Mouse (Mus musculus): ENCODE results near the gene Mreg. TPM values are rescaled to one million over a fixed set of nuclear protein-coding genes. Genes with fewer than 3 reads are reported as not detected.
"Not testable (repeated sequence)": the region's sequence is repeated elsewhere in the genome, so short reads cannot be mapped to it uniquely, and the experiment has no call there.

Gene Mreg
- polyA plus RNA-seq, 1 experiment from 2014 or later, result 2.7 TPM

- Histone ChIP-seq H3K9me3 (ENCODE audit: control insufficient read depth, low read length) (no peaks in the 10 kb centered on the region), H3K27me3 (ENCODE audit: control insufficient read depth, insufficient read depth, low read depth, low read length) (no peaks in the 10 kb centered on the region), H3K4me1 (replicated peaks; ENCODE audit: control insufficient read depth, insufficient read depth, low read length) (no peaks in the 10 kb centered on the region), H3K27ac (ENCODE audit: low read length) (peak overlapping the region; percentile 98), H3K4me2 (ENCODE audit: low read depth, low read length) (peak overlapping the region; percentile 73; the same call in 1 of the 2 replicates), H3K9ac (ENCODE audit: low read length) (no peak overlapping the region), H3K4me3 (ENCODE audit: low read length) (peak overlapping the region; percentile 56), H3K36me3 (ENCODE audit: control insufficient read depth, insufficient read depth, low read length) (no peaks in the 10 kb centered on the region)
- peak; percentile 86 for ATAC-seq (ENCODE audit: low read depth)
- WGBS, result 0% methylated on average over 12 of the region's 12 CpGs
These were observed 32.4 kb upstream of the Mreg start for GRCm38 (mm10) chr1:72244317-72245036.

- Histone ChIP-seq H3K27ac (ENCODE audit: low read length) (peak overlapping the region; percentile 98), H3K27me3 (ENCODE audit: control insufficient read depth, insufficient read depth, low read depth, low read length) (no peaks in the 10 kb centered on the region), H3K9me3 (ENCODE audit: control insufficient read depth, low read length) (no peaks in the 10 kb centered on the region), H3K36me3 (ENCODE audit: control insufficient read depth, insufficient read depth, low read length) (no peaks in the 10 kb centered on the region), H3K9ac (ENCODE audit: low read length) (peak overlapping the region; percentile 94), H3K4me3 (ENCODE audit: low read length) (peak overlapping the region; percentile 56), H3K4me2 (ENCODE audit: low read depth, low read length) (peak overlapping the region; percentile 73), H3K4me1 (replicated peaks; ENCODE audit: control insufficient read depth, insufficient read depth, low read length) (no peaks in the 10 kb centered on the region)
- under 1% methylated on average over 47 of the region's 47 CpGs for WGBS
- ATAC-seq (ENCODE audit: low read depth), result peak; percentile 97
These were observed 31.7 kb upstream of the Mreg start for GRCm38 (mm10) chr1:72243656-72244316.

GRCm38 (mm10) chr1:72242581-72243143, 30.6 kb upstream of the Mreg start:
- H3K9me3 ChIP-seq (ENCODE audit: control insufficient read depth, low read length), result no peaks in the 10 kb centered on the region
- 86% methylated on average over 5 of the region's 5 CpGs for WGBS

GRCm38 (mm10) chr1:72239113-72239512, 27.0 kb upstream of the Mreg start:
- not testable (repeated sequence) for H3K9me3 ChIP-seq (ENCODE audit: control insufficient read depth, low read length); ATAC-seq (ENCODE audit: low read depth); H3K36me3 ChIP-seq (ENCODE audit: control insufficient read depth, insufficient read depth, low read length); H3K4me3 ChIP-seq (ENCODE audit: low read length); H3K4me1 ChIP-seq (replicated peaks; ENCODE audit: control insufficient read depth, insufficient read depth, low read length); H3K4me2 ChIP-seq (ENCODE audit: low read depth, low read length); H3K9ac ChIP-seq (ENCODE audit: low read length); H3K27ac ChIP-seq (ENCODE audit: low read length)
- WGBS, result 76% methylated on average over 3 of the region's 3 CpGs
- peaks cover 12% of the 10 kb centered on the region for H3K27me3 ChIP-seq (ENCODE audit: control insufficient read depth, insufficient read depth, low read depth, low read length)

More at GRCm38 (mm10) chr1:72242581-72243143, 30.6 kb upstream of the Mreg start:
- Histone ChIP-seq H3K4me3 (ENCODE audit: low read length) (no peak overlapping the region), H3K36me3 (ENCODE audit: control insufficient read depth, insufficient read depth, low read length) (no peaks in the 10 kb centered on the region), H3K4me2 (ENCODE audit: low read depth, low read length) (no peak overlapping the region), H3K4me1 (replicated peaks; ENCODE audit: control insufficient read depth, insufficient read depth, low read length) (0 out of 2 replicates have a peak, but pooled peaks cover 1% of the 10 kb centered on the region), H3K27ac (ENCODE audit: low read length) (no peak overlapping the region), H3K27me3 (ENCODE audit: control insufficient read depth, insufficient read depth, low read depth, low read length) (no peaks in the 10 kb centered on the region), H3K9ac (ENCODE audit: low read length) (no peak overlapping the region)
- no peak for ATAC-seq (ENCODE audit: low read depth)

GRCm38 (mm10) chr1:72238016-72238580, 26.0 kb upstream of the Mreg start:
- Histone ChIP-seq H3K4me1 (replicated peaks; ENCODE audit: control insufficient read depth, insufficient read depth, low read length) (peaks cover 3% of the 10 kb centered on the region; the same call in 1 of the 2 replicates), H3K9ac (ENCODE audit: low read length) (no peak overlapping the region), H3K27me3 (ENCODE audit: control insufficient read depth, insufficient read depth, low read depth, low read length) (peaks cover 12% of the 10 kb centered on the region), H3K27ac (ENCODE audit: low read length) (no peak overlapping the region), H3K4me3 (ENCODE audit: low read length) (no peak overlapping the region), H3K4me2 (ENCODE audit: low read depth, low read length) (no peak overlapping the region), H3K9me3 (ENCODE audit: control insufficient read depth, low read length) (no peaks in the 10 kb centered on the region), H3K36me3 (ENCODE audit: control insufficient read depth, insufficient read depth, low read length) (no peaks in the 10 kb centered on the region)
- WGBS, result 60% methylated on average over 10 of the region's 10 CpGs
- ATAC-seq (ENCODE audit: low read depth), result no peak

GRCm38 (mm10) chr1:72237007-72237775, 25.1 kb upstream of the Mreg start:
- Histone ChIP-seq H3K4me1 (replicated peaks; ENCODE audit: control insufficient read depth, insufficient read depth, low read length) (peaks cover 3% of the 10 kb centered on the region; the same call in 1 of the 2 replicates), H3K9me3 (ENCODE audit: control insufficient read depth, low read length) (no peaks in the 10 kb centered on the region), H3K27me3 (ENCODE audit: control insufficient read depth, insufficient read depth, low read depth, low read length) (peaks cover 12% of the 10 kb centered on the region), H3K36me3 (ENCODE audit: control insufficient read depth, insufficient read depth, low read length) (no peaks in the 10 kb centered on the region), H3K4me2 (ENCODE audit: low read depth, low read length) (peak overlapping the region; percentile 37), H3K9ac (ENCODE audit: low read length) (no peak overlapping the region), H3K27ac (ENCODE audit: low read length) (no peak overlapping the region), H3K4me3 (ENCODE audit: low read length) (peak overlapping the region; percentile 28)
- peak; percentile 69 for ATAC-seq (ENCODE audit: low read depth)
- 3% methylated on average over 11 of the region's 13 CpGs for WGBS

GRCm38 (mm10) chr1:72236363-72237006, 24.4 kb upstream of the Mreg start:
- Histone ChIP-seq H3K27me3 (ENCODE audit: control insufficient read depth, insufficient read depth, low read depth, low read length) (peaks cover 12% of the 10 kb centered on the region), H3K9ac (ENCODE audit: low read length) (peak overlapping the region; percentile 65), H3K4me3 (ENCODE audit: low read length) (peak overlapping the region; percentile 58), H3K4me2 (ENCODE audit: low read depth, low read length) (peak overlapping the region; percentile 66), H3K27ac (ENCODE audit: low read length) (peak overlapping the region; percentile 60; the same call in 1 of the 2 replicates)
- under 1% methylated on average over 35 of the region's 50 CpGs for WGBS
- H3K36me3 ChIP-seq (ENCODE audit: control insufficient read depth, insufficient read depth, low read length); H3K9me3 ChIP-seq (ENCODE audit: control insufficient read depth, low read length); H3K4me1 ChIP-seq (replicated peaks; ENCODE audit: control insufficient read depth, insufficient read depth, low read length): not testable (repeated sequence)
- ATAC-seq (ENCODE audit: low read depth), result peak; percentile 91

- H3K9me3 ChIP-seq (ENCODE audit: control insufficient read depth, low read length); H3K4me2 ChIP-seq (ENCODE audit: low read depth, low read length); H3K9ac ChIP-seq (ENCODE audit: low read length); ATAC-seq (ENCODE audit: low read depth); H3K36me3 ChIP-seq (ENCODE audit: control insufficient read depth, insufficient read depth, low read length); H3K4me1 ChIP-seq (replicated peaks; ENCODE audit: control insufficient read depth, insufficient read depth, low read length); H3K4me3 ChIP-seq (ENCODE audit: low read length); H3K27ac ChIP-seq (ENCODE audit: low read length): not testable (repeated sequence)
- peaks cover 12% of the 10 kb centered on the region for H3K27me3 ChIP-seq (ENCODE audit: control insufficient read depth, insufficient read depth, low read depth, low read length)
- 74% methylated on average over 10 of the region's 10 CpGs for WGBS
These were observed 20.5 kb upstream of the Mreg start for GRCm38 (mm10) chr1:72232592-72232991.
